Mouse (Mus musculus): ENCODE results near the gene Ephx4. TPM values are rescaled to one million over a fixed set of nuclear protein-coding genes. Genes with fewer than 3 reads are reported as not detected.

Ephx4 gene
- polyA plus RNA-seq, 1 experiment: 0.22 TPM

DNA sequence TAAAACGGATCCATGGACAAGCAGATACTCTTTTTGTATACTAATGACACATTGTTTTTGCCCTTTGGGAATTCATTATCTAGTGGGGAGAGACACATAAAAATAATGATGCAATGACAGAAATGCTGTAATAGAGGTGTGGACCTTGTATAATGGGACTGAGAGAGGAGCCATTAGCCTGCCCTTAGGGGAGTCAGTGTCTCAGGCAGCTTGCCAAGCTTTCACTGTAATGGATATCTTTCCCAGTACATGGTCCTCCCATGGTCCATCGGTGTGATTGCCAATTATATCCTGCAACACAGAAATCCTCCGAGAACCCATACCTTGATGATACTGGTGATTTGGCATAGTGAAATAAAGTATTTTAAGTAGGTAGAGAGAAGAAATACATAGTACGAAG is 41.7 kb downstream of the Ephx4 start:
- 90% methylated on average over 4 of the region's 4 CpGs for WGBS
- no peak for DNase-seq
- Histone ChIP-seq H3K4me3 (ENCODE audit: insufficient read depth, low read depth, low read length) (no peak overlapping the region), H3K36me3 (ENCODE audit: control insufficient read depth, insufficient read depth, low read length) (no peaks in the 10 kb centered on the region), H3K27me3 (replicated peaks; ENCODE audit: control insufficient read depth, insufficient read depth, low read length) (no peaks in the 10 kb centered on the region), H3K4me1 (ENCODE audit: control insufficient read depth, insufficient read depth, low read length) (no peaks in the 10 kb centered on the region), H3K27ac (ENCODE audit: insufficient read depth, low read depth, low read length) (no peak overlapping the region)
- no peak for TF ChIP-seq CTCF (conservative IDR thresholded peaks at IDR 0.05; ENCODE audit: insufficient read depth, insufficient read length, low read depth, low read length)
- no peak for TF ChIP-seq POLR2A (IDR thresholded peaks at IDR 0.05; ENCODE audit: low read depth, low read length)

DNA sequence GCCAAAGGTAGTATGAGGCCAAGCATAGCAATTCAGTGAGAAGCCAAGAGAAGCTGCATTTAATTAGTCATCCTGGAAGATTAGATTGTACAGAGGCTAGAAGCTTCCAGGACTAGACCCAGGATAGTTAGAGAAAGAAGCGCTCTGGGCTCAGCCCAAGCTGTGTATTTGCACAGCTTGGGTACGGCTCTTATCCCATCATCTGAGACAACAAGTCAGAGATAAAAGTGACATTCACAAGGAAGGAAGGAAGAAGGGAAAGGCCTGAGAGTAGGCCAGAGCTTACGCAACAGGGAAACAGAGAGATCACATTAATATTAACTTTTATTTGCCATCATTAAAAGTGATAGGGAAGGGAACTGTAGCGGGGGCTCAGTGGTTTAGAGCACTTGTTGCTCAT is 45.4 kb downstream of the Ephx4 start:
- Histone ChIP-seq H3K4me3 (ENCODE audit: insufficient read depth, low read depth, low read length) (no peak overlapping the region), H3K36me3 (ENCODE audit: control insufficient read depth, insufficient read depth, low read length) (no peaks in the 10 kb centered on the region), H3K4me1 (ENCODE audit: control insufficient read depth, insufficient read depth, low read length) (no peaks in the 10 kb centered on the region), H3K27me3 (replicated peaks; ENCODE audit: control insufficient read depth, insufficient read depth, low read length) (no peaks in the 10 kb centered on the region), H3K27ac (ENCODE audit: insufficient read depth, low read depth, low read length) (no peak overlapping the region)
- no peak for DNase-seq
- TF ChIP-seq CTCF (conservative IDR thresholded peaks at IDR 0.05; ENCODE audit: insufficient read depth, insufficient read length, low read depth, low read length) (no peak), POLR2A (IDR thresholded peaks at IDR 0.05; ENCODE audit: low read depth, low read length) (no peak)
- 92% methylated on average over 4 of the region's 4 CpGs for WGBS

- H3K36me3 ChIP-seq (ENCODE audit: control insufficient read depth, insufficient read depth, low read length): no peaks in the 10 kb centered on the region
- WGBS: 95% methylated on average over 4 of the region's 4 CpGs
- no peaks in the 10 kb centered on the region for H3K4me1 ChIP-seq (ENCODE audit: control insufficient read depth, insufficient read depth, low read length)
- TF ChIP-seq CTCF (conservative IDR thresholded peaks at IDR 0.05; ENCODE audit: insufficient read depth, insufficient read length, low read depth, low read length) (no peak), POLR2A (IDR thresholded peaks at IDR 0.05; ENCODE audit: low read depth, low read length) (no peak)
- H3K27ac ChIP-seq (ENCODE audit: insufficient read depth, low read depth, low read length): no peak overlapping the region
- no peaks in the 10 kb centered on the region for H3K27me3 ChIP-seq (replicated peaks; ENCODE audit: control insufficient read depth, insufficient read depth, low read length)
- DNase-seq: no peak
- no peak overlapping the region for H3K4me3 ChIP-seq (ENCODE audit: insufficient read depth, low read depth, low read length)
These were observed 46.2 kb downstream of the Ephx4 start for GRCm38 (mm10) chr5:107448784-107449183.

- TF ChIP-seq POLR2A (IDR thresholded peaks at IDR 0.05; ENCODE audit: low read depth, low read length): no peak
- TF ChIP-seq CTCF (conservative IDR thresholded peaks at IDR 0.05; ENCODE audit: insufficient read depth, insufficient read length, low read depth, low read length): no peak
- no peaks in the 10 kb centered on the region for H3K4me1 ChIP-seq (ENCODE audit: control insufficient read depth, insufficient read depth, low read length)
- H3K27ac ChIP-seq (ENCODE audit: insufficient read depth, low read depth, low read length): no peak overlapping the region
- no peak overlapping the region for H3K4me3 ChIP-seq (ENCODE audit: insufficient read depth, low read depth, low read length)
- DNase-seq: no peak
- WGBS: 89% methylated on average over 5 of the region's 5 CpGs
- H3K27me3 ChIP-seq (replicated peaks; ENCODE audit: control insufficient read depth, insufficient read depth, low read length): no peaks in the 10 kb centered on the region
- no peaks in the 10 kb centered on the region for H3K36me3 ChIP-seq (ENCODE audit: control insufficient read depth, insufficient read depth, low read length)
These were observed 47.1 kb downstream of the Ephx4 start for GRCm38 (mm10) chr5:107449620-107450019.

DNA sequence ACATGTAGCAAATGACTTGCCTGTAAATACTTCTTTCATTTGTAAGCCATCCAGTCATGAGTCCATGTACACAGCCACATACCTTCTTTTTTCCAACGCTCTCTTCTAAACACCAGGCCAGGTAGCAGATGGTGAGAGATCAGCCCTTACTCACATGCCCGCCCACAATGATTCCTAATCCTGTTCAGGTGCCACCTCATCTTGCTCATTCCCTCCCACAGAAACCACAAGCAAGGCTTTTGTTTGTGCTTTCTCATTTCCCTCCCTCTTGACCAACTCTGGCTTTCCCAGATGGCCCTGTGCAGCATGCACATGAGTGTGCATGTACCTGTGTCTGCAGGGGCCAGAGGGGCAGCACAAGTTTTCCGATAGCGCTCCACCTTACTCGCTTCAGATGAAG is 47.8 kb downstream of the Ephx4 start:
- no peak for TF ChIP-seq POLR2A (IDR thresholded peaks at IDR 0.05; ENCODE audit: low read depth, low read length)
- WGBS: 94% methylated on average over 5 of the region's 5 CpGs
- Histone ChIP-seq H3K36me3 (ENCODE audit: control insufficient read depth, insufficient read depth, low read length) (no peaks in the 10 kb centered on the region), H3K27me3 (replicated peaks; ENCODE audit: control insufficient read depth, insufficient read depth, low read length) (no peaks in the 10 kb centered on the region), H3K4me3 (ENCODE audit: insufficient read depth, low read depth, low read length) (no peak overlapping the region), H3K4me1 (ENCODE audit: control insufficient read depth, insufficient read depth, low read length) (no peaks in the 10 kb centered on the region), H3K27ac (ENCODE audit: insufficient read depth, low read depth, low read length) (no peak overlapping the region)
- no peak for DNase-seq

DNA sequence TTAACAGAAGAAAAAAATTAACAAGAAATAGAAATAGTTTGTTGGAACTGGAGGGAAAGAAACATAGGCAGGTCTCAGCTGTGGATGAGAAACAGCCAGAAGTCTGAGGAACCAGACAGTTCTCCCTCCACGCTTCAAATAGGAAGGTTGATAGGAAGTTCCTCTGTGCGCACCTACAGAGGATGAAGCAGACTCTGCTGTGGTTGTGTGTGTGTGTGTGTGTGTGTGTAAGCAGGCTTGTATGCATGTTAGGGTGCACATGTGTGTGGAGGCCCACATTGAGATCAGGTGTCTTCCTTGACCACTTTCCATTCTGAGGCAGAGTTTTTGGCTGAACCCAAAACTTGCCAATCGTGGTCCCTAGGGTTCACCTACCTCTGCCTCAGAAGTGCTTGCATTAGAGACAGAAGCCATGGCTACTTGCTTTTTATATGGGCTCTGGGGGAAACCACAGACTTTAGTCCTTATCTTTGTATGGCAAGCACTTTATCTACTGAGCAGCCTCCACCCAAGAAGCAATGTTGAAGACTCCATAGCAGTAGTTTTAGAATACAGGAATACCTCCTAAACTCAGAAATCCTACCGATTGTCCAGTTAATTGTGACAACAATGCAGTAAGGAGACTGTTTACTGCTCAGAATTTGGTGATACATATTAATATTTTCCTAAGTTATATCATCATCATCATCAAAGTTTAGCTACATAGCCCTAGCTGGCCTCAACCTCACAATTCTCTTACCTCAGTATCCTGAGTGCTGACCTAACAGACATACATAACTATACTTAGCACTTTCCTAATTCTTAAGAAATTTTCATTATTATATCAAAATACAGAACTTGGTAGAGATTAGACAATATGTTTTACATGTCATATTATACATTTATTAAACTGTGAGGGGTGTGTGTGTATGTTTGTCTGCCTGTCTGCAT is 59.9 kb downstream of the Ephx4 start:
- WGBS: 92% methylated on average over 4 of the region's 4 CpGs
- no peak for TF ChIP-seq CTCF (conservative IDR thresholded peaks at IDR 0.05; ENCODE audit: insufficient read depth, insufficient read length, low read depth, low read length)
- TF ChIP-seq POLR2A (IDR thresholded peaks at IDR 0.05; ENCODE audit: low read depth, low read length): no peak
- Histone ChIP-seq H3K27ac (ENCODE audit: insufficient read depth, low read depth, low read length) (no peak overlapping the region), H3K36me3 (ENCODE audit: control insufficient read depth, insufficient read depth, low read length) (no peaks in the 10 kb centered on the region), H3K4me3 (ENCODE audit: insufficient read depth, low read depth, low read length) (no peak overlapping the region), H3K4me1 (ENCODE audit: control insufficient read depth, insufficient read depth, low read length) (no peaks in the 10 kb centered on the region), H3K27me3 (replicated peaks; ENCODE audit: control insufficient read depth, insufficient read depth, low read length) (no peaks in the 10 kb centered on the region)
- no peak for DNase-seq

DNA sequence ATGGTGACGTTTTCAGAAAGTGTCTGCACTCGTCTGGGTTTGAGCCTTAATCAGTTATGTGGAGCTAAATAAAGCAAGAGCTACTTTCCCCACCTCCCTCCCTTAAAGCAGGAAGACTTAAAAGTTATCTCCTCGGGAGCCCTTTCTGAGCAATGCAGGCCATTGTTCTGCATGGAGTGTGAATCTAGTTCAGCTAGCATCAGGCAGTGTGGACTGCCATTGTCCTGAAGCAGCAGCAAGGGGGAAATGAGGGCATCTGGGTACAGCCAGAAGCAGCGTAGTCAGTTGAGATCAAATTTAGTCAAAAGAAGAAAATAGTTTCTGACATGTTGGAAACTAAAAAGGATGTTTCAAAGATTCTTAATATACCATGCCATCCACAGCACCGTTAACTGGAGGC is 64.0 kb downstream of the Ephx4 start:
- Histone ChIP-seq H3K4me3 (ENCODE audit: insufficient read depth, low read depth, low read length) (no peak overlapping the region), H3K27me3 (replicated peaks; ENCODE audit: control insufficient read depth, insufficient read depth, low read length) (no peaks in the 10 kb centered on the region), H3K4me1 (ENCODE audit: control insufficient read depth, insufficient read depth, low read length) (no peaks in the 10 kb centered on the region), H3K27ac (ENCODE audit: insufficient read depth, low read depth, low read length) (no peak overlapping the region), H3K36me3 (ENCODE audit: control insufficient read depth, insufficient read depth, low read length) (no peaks in the 10 kb centered on the region)
- 75% methylated on average over 5 of the region's 5 CpGs for WGBS
- no peak for TF ChIP-seq CTCF (conservative IDR thresholded peaks at IDR 0.05; ENCODE audit: insufficient read depth, insufficient read length, low read depth, low read length)
- no peak for TF ChIP-seq POLR2A (IDR thresholded peaks at IDR 0.05; ENCODE audit: low read depth, low read length)
- DNase-seq: no peak
